Mouse (Mus musculus): Measurements from ENCODE around the gene Bud13. TPM values are rescaled to one million over a fixed set of nuclear protein-coding genes. Genes with fewer than 3 reads are reported as not detected.
"Not testable (repeated sequence)": the region's sequence is repeated elsewhere in the genome, so short reads cannot be mapped to it uniquely, and the experiment has no call there.

Bud13 gene
- polyA plus RNA-seq, 1 experiment from 2014 or later, result 20.0 TPM

- Histone ChIP-seq H3K27ac (no peak overlapping the region), H3K36me3 (no peaks in the 10 kb centered on the region), H3K4me2 (replicated peaks) (no peak overlapping the region), H3K4me3 (replicated peaks) (no peak overlapping the region), H3K4me1 (replicated peaks) (no peaks in the 10 kb centered on the region), H3K9ac (no peak overlapping the region), H3K27me3 (replicated peaks) (no peaks in the 10 kb centered on the region), H3K9me3 (no peaks in the 10 kb centered on the region)
- 5% methylated on average over 4 of the region's 4 CpGs for WGBS
- ATAC-seq, result peak; percentile 36; the same call in 1 of the 2 replicates
These were observed 31.7 kb downstream of the Bud13 start for GRCm38 (mm10) chr9:46314507-46314906.

- Histone ChIP-seq H3K36me3 (no peaks in the 10 kb centered on the region), H3K4me3 (replicated peaks) (no peak overlapping the region), H3K27me3 (replicated peaks) (no peaks in the 10 kb centered on the region), H3K9ac (no peak overlapping the region), H3K27ac (no peak overlapping the region), H3K9me3 (no peaks in the 10 kb centered on the region), H3K4me1 (replicated peaks) (no peaks in the 10 kb centered on the region), H3K4me2 (replicated peaks) (no peak overlapping the region)
- WGBS, result 45% methylated on average over 2 of the region's 2 CpGs
- ATAC-seq, result no peak
These were observed 32.1 kb downstream of the Bud13 start for GRCm38 (mm10) chr9:46314921-46315320.

- 65% methylated on average over 11 of the region's 11 CpGs for WGBS
- H3K9ac ChIP-seq, result no peak overlapping the region
- no peak overlapping the region for H3K4me3 ChIP-seq (replicated peaks)
- H3K4me1 ChIP-seq (replicated peaks), result no peaks in the 10 kb centered on the region
- no peaks in the 10 kb centered on the region for H3K27me3 ChIP-seq (replicated peaks)
- ATAC-seq, result no peak
- H3K36me3 ChIP-seq, result no peaks in the 10 kb centered on the region
- H3K4me2 ChIP-seq (replicated peaks), result no peak overlapping the region
- no peak overlapping the region for H3K27ac ChIP-seq
- no peaks in the 10 kb centered on the region for H3K9me3 ChIP-seq
These were observed 33.1 kb downstream of the Bud13 start for GRCm38 (mm10) chr9:46315807-46316365.

- no peaks in the 10 kb centered on the region for H3K27me3 ChIP-seq (replicated peaks)
- 44% methylated on average over 5 of the region's 5 CpGs for WGBS
- H3K9me3 ChIP-seq, result no peaks in the 10 kb centered on the region
- H3K4me1 ChIP-seq (replicated peaks), result no peaks in the 10 kb centered on the region
- H3K36me3 ChIP-seq, result no peaks in the 10 kb centered on the region
- no peak for ATAC-seq
- H3K4me3 ChIP-seq (replicated peaks), result no peak overlapping the region
- no peak overlapping the region for H3K4me2 ChIP-seq (replicated peaks)
- H3K9ac ChIP-seq, result no peak overlapping the region
- H3K27ac ChIP-seq, result no peak overlapping the region
These were observed 33.6 kb downstream of the Bud13 start for GRCm38 (mm10) chr9:46316388-46316787.

- H3K27ac ChIP-seq, result no peak overlapping the region
- no peaks in the 10 kb centered on the region for H3K4me1 ChIP-seq (replicated peaks)
- ATAC-seq, result no peak
- no peak overlapping the region for H3K9ac ChIP-seq
- 76% methylated on average over 8 of the region's 8 CpGs for WGBS
- no peaks in the 10 kb centered on the region for H3K9me3 ChIP-seq
- H3K36me3 ChIP-seq, result no peaks in the 10 kb centered on the region
- H3K4me3 ChIP-seq (replicated peaks), result no peak overlapping the region
- no peaks in the 10 kb centered on the region for H3K27me3 ChIP-seq (replicated peaks)
- H3K4me2 ChIP-seq (replicated peaks), result no peak overlapping the region
These were observed 34.1 kb downstream of the Bud13 start for GRCm38 (mm10) chr9:46316909-46317308.

GRCm38 (mm10) chr9:46317957-46318356, 35.1 kb downstream of the Bud13 start:
- Histone ChIP-seq H3K4me3 (replicated peaks) (no peak overlapping the region), H3K36me3 (no peaks in the 10 kb centered on the region), H3K4me2 (replicated peaks) (no peak overlapping the region), H3K9ac (no peak overlapping the region), H3K27me3 (replicated peaks) (no peaks in the 10 kb centered on the region), H3K27ac (no peak overlapping the region), H3K9me3 (no peaks in the 10 kb centered on the region), H3K4me1 (replicated peaks) (no peaks in the 10 kb centered on the region)
- WGBS, result 90% methylated on average over 3 of the region's 3 CpGs
- ATAC-seq, result no peak

GRCm38 (mm10) chr9:46319886-46320285, 37.1 kb downstream of the Bud13 start, which contains the start of gene 4931429L15Rik:
TSS of gene 4931429L15Rik (minus strand) at chr9:46319986.
- WGBS, result 80% methylated on average over 6 of the region's 6 CpGs
- H3K4me3 ChIP-seq (replicated peaks); ATAC-seq; H3K4me2 ChIP-seq (replicated peaks); H3K36me3 ChIP-seq; H3K4me1 ChIP-seq (replicated peaks); H3K27me3 ChIP-seq (replicated peaks); H3K9me3 ChIP-seq; H3K27ac ChIP-seq; H3K9ac ChIP-seq: not testable (repeated sequence)

GRCm38 (mm10) chr9:46320461-46320860, 37.7 kb downstream of the Bud13 start:
- no peak for ATAC-seq
- Histone ChIP-seq H3K4me2 (replicated peaks) (no peak overlapping the region), H3K27me3 (replicated peaks) (no peaks in the 10 kb centered on the region), H3K9me3 (no peaks in the 10 kb centered on the region), H3K27ac (no peak overlapping the region), H3K4me3 (replicated peaks) (no peak overlapping the region), H3K9ac (no peak overlapping the region), H3K36me3 (no peaks in the 10 kb centered on the region), H3K4me1 (replicated peaks) (no peaks in the 10 kb centered on the region)
- WGBS, result 82% methylated on average over 2 of the region's 2 CpGs

- no peaks in the 10 kb centered on the region for H3K9me3 ChIP-seq
- H3K4me1 ChIP-seq (replicated peaks), result peaks cover 9% of the 10 kb centered on the region; the same call in 1 of the 2 replicates
- no peak overlapping the region for H3K4me2 ChIP-seq (replicated peaks)
- H3K27me3 ChIP-seq (replicated peaks), result no peaks in the 10 kb centered on the region
- H3K36me3 ChIP-seq, result no peaks in the 10 kb centered on the region
- WGBS, result 93% methylated on average over 11 of the region's 11 CpGs
- H3K4me3 ChIP-seq (replicated peaks), result no peak overlapping the region
- H3K9ac ChIP-seq, result no peak overlapping the region
- ATAC-seq, result no peak
- no peak overlapping the region for H3K27ac ChIP-seq
These were observed 44.0 kb downstream of the Bud13 start for GRCm38 (mm10) chr9:46326694-46327405.

- peak overlapping the region; percentile 66 for H3K4me2 ChIP-seq (replicated peaks)
- peak overlapping the region; percentile 50; the same call in 1 of the 2 replicates for H3K9ac ChIP-seq
- no peaks in the 10 kb centered on the region for H3K36me3 ChIP-seq
- WGBS, result 74% methylated on average over 25 of the region's 25 CpGs
- 0 out of 2 replicates have a peak, but pooled peaks have one; percentile 16 for ATAC-seq
- H3K27me3 ChIP-seq (replicated peaks), result no peaks in the 10 kb centered on the region
- no peak overlapping the region for H3K4me3 ChIP-seq (replicated peaks)
- no peaks in the 10 kb centered on the region for H3K9me3 ChIP-seq
- peaks cover 9% of the 10 kb centered on the region; the same call in 1 of the 2 replicates for H3K4me1 ChIP-seq (replicated peaks)
- no peak overlapping the region for H3K27ac ChIP-seq
These were observed 45.1 kb downstream of the Bud13 start for GRCm38 (mm10) chr9:46327706-46328571.

- no peaks in the 10 kb centered on the region for H3K27me3 ChIP-seq (replicated peaks)
- H3K27ac ChIP-seq, result no peak overlapping the region
- peak; percentile 60 for ATAC-seq
- H3K9me3 ChIP-seq, result no peaks in the 10 kb centered on the region
- peak overlapping the region; percentile 66 for H3K4me2 ChIP-seq (replicated peaks)
- peak overlapping the region; percentile 50 for H3K9ac ChIP-seq
- H3K36me3 ChIP-seq, result no peaks in the 10 kb centered on the region
- H3K4me3 ChIP-seq (replicated peaks), result peak overlapping the region; percentile 23
- H3K4me1 ChIP-seq (replicated peaks), result peaks cover 9% of the 10 kb centered on the region; the same call in 1 of the 2 replicates
- WGBS, result 9% methylated on average over 30 of the region's 30 CpGs
These were observed 45.9 kb downstream of the Bud13 start for GRCm38 (mm10) chr9:46328572-46329249.

GRCm38 (mm10) chr9:46329250-46329648, 46.4 kb downstream of the Bud13 start:
- no peak overlapping the region for H3K27ac ChIP-seq

More at GRCm38 (mm10) chr9:46329250-46329648, 46.4 kb downstream of the Bud13 start:
- 8% methylated on average over 19 of the region's 19 CpGs for WGBS
- no peaks in the 10 kb centered on the region for H3K27me3 ChIP-seq (replicated peaks)
- peak overlapping the region; percentile 66 for H3K4me2 ChIP-seq (replicated peaks)
- peaks cover 9% of the 10 kb centered on the region; the same call in 1 of the 2 replicates for H3K4me1 ChIP-seq (replicated peaks)
- H3K4me3 ChIP-seq (replicated peaks), result peak overlapping the region; percentile 23
- H3K9me3 ChIP-seq, result no peaks in the 10 kb centered on the region
- ATAC-seq, result peak; percentile 79
- H3K9ac ChIP-seq, result peak overlapping the region; percentile 50
- no peaks in the 10 kb centered on the region for H3K36me3 ChIP-seq

All from intestine, embryonic 15.5 days (tissue).